Mouse (Mus musculus) spleen, adult 2 months (tissue): ENCODE measurements around the gene Gas2l1. TPM values are rescaled to one million over a fixed set of nuclear protein-coding genes. Genes with fewer than 3 reads are reported as not detected.

ENCODE experiments used
- DNase-seq, 2 experiments: peaks; one replicate each; pipeline versions ENCODE4 v3.0.0 to v3.0.0-alpha.2; 2012 to 2021; ENCODE audit warnings: low spot score in 2 of 2, low read depth in 1 of 2
- H3K27ac ChIP-seq: fragments of 200-500 bp; 2 replicates; pipeline ENCODE4 v1.5.1; 2012; ENCODE audit warnings: low read length, inconsistent platforms; ENCODE audit not compliant: insufficient read depth
- H3K27me3 ChIP-seq: fragments of 200-500 bp; 2 replicates; pipeline ENCODE4 v1.6.1; 2012; ENCODE audit warnings: mild to moderate bottlenecking, moderate library complexity, low read length, inconsistent platforms; ENCODE audit not compliant: control insufficient read depth, insufficient read depth
- H3K36me3 ChIP-seq: fragments of 200-500 bp; 2 replicates; pipeline ENCODE4 v1.6.1; 2012; ENCODE audit warnings: mild to moderate bottlenecking, low read length, inconsistent platforms; ENCODE audit not compliant: control insufficient read depth, insufficient read depth
- H3K4me1 ChIP-seq: fragments of 200-500 bp; 2 replicates; pipeline ENCODE4 v1.6.1; 2011; ENCODE audit warnings: inconsistent platforms; ENCODE audit not compliant: control insufficient read depth, insufficient read depth, insufficient read length
- H3K4me3 ChIP-seq: fragments of 200-500 bp; 2 replicates; pipeline ENCODE4 v1.5.1; 2011; ENCODE audit warnings: mild to moderate bottlenecking, inconsistent platforms; ENCODE audit not compliant: insufficient read depth, insufficient read length; ENCODE audit errors: extremely low read depth
- CTCF ChIP-seq: fragments of 200-500 bp; IDR thresholded peaks from 2 replicates; pipeline ENCODE4 v1.5.1; 2011; ENCODE audit warnings: mild to moderate bottlenecking, inconsistent platforms; ENCODE audit not compliant: insufficient read depth, insufficient read length, insufficient replicate concordance; ENCODE audit errors: extremely low read depth
- POLR2A ChIP-seq: fragments of 200-500 bp; IDR thresholded peaks from 2 replicates; pipeline ENCODE4 v1.6.1; 2011; ENCODE audit warnings: low read depth, low read length, inconsistent platforms
- WGBS: fragments of 180-500 bp; shearing (Covaris S2); methylation state at CpG from one replicate; pipeline ENCODE4 v1.1.7; 2018; 5-methylcytosine and 5-hydroxymethylcytosine counted together
- polyA plus RNA-seq: library from polyadenylated mRNA; depleted of rRNA; stranded (reverse); fragments of >200 nt; gene quantifications from 2 replicates; pipeline ENCODE4 v1.2.3, GENCODE M21; 2012

Gene Gas2l1
- polyA plus RNA-seq, 1 experiment, result 35.5 TPM

GRCm38 (mm10) chr11:5059704-5060156 is 5.4 kb downstream of the Gas2l1 start:
- H3K4me3 ChIP-seq, result no peak overlapping the region
- TF ChIP-seq POLR2A (no peak), CTCF (peak; percentile 65; the same call in 1 of the 2 replicates)
- peaks cover 15% of the 10 kb centered on the region for H3K27me3 ChIP-seq
- DNase-seq, result no peak
- no peaks in the 10 kb centered on the region for H3K36me3 ChIP-seq
- H3K4me1 ChIP-seq, result peaks cover 29% of the 10 kb centered on the region
- H3K27ac ChIP-seq, result no peak overlapping the region
- 20% methylated on average over 27 of the region's 27 CpGs for WGBS

DNA sequence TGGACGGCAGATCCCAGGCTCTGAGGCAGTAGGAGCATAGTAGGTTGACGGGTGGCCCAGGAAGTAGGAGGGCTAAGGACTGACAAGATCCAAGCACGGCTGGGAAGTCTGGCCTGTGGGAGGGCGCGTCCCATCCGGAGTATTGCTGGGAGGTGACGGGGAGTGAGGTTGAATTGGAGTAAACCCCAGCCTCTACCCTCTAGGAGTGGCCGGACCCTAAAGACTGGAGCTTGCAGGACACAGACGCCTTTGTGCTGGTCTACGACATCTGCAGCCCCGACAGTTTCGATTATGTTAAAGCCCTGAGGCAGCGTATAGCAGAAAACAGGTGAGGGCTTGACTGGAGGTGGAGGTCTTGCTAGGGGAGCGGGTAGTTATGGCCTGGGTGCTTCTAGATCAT is 5.9 kb downstream of the Gas2l1 start:
- H3K27ac ChIP-seq, result no peak overlapping the region
- no peak for TF ChIP-seq POLR2A
- TF ChIP-seq CTCF, result no peak
- H3K36me3 ChIP-seq, result no peaks in the 10 kb centered on the region
- H3K27me3 ChIP-seq, result peaks cover 13% of the 10 kb centered on the region
- no peak for DNase-seq
- WGBS, result 49% methylated on average over 14 of the region's 14 CpGs
- H3K4me3 ChIP-seq, result no peak overlapping the region
- H3K4me1 ChIP-seq, result peaks cover 29% of the 10 kb centered on the region

DNA sequence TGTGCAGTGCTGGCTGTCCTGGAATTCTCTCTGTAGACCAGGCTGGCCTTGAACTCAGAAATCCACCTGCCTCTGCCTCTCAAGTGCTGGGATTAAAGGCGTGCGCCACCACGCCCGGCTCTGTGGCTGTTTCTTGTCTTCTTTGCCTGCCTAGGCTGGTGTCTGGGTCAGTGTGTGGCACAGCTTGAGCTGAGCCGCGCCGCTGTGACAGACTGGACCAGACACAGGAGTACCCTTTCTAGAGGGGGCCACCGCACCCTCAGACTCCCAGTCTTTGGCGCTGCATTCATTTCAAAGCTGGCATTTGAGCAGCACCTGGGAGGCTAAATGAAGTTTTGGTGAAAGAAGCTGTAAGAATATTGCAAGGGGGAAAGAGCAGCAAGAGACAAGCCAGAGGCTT is 6.3 kb downstream of the Gas2l1 start:
- H3K4me3 ChIP-seq, result no peak overlapping the region; the same call in 1 of the 2 replicates
- TF ChIP-seq CTCF (no peak), POLR2A (no peak)
- peaks cover 13% of the 10 kb centered on the region for H3K27me3 ChIP-seq
- peaks cover 29% of the 10 kb centered on the region for H3K4me1 ChIP-seq
- WGBS, result 53% methylated on average over 9 of the region's 9 CpGs
- DNase-seq, result no peak
- H3K27ac ChIP-seq, result no peak overlapping the region
- H3K36me3 ChIP-seq, result no peaks in the 10 kb centered on the region

GRCm38 (mm10) chr11:5057856-5058641 is 7.1 kb downstream of the Gas2l1 start, which contains the start of gene Rasl10a:
Rasl10a (plus strand) TSS chr11:5058128.
- 1% methylated on average over 77 of the region's 77 CpGs for WGBS
- Histone ChIP-seq H3K4me1 (peaks cover 29% of the 10 kb centered on the region), H3K27me3 (peaks cover 13% of the 10 kb centered on the region)

DNA sequence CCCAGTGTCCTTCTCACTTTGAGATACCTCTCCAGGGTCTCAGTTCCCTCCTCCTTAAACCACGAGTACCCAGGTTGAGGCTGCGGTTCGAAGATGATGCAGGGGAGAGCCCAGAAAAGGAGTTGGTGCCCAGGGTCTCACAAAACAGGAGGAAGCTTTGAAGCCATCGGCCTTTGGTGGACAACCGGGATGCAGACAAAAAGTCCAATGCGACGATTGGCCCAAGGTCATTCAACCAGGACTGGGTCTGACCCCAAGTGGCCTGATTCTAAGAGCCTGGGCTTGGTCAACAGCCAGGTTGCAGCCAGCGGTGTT is 7.6 kb downstream of the Gas2l1 start:
- Histone ChIP-seq H3K4me3 (peak overlapping the region; percentile 59; the same call in 1 of the 2 replicates), H3K4me1 (peaks cover 29% of the 10 kb centered on the region), H3K36me3 (no peaks in the 10 kb centered on the region), H3K27ac (no peak overlapping the region), H3K27me3 (peaks cover 13% of the 10 kb centered on the region)
- no peak for DNase-seq
- 38% methylated on average over 8 of the region's 8 CpGs for WGBS
- TF ChIP-seq CTCF (no peak), POLR2A (no peak)

More at GRCm38 (mm10) chr11:5057856-5058641, 7.1 kb downstream of the Gas2l1 start, which contains the start of gene Rasl10a:
- DNase-seq, result peak in 1 of 2 experiments; percentile 73
- peak within 1 kb of the TSS; percentile 59 for H3K4me3 ChIP-seq
- H3K27ac ChIP-seq, result no peak within 1 kb of the TSS
- no peaks in the 10 kb centered on the region for H3K36me3 ChIP-seq
- TF ChIP-seq CTCF, result no peak
- TF ChIP-seq POLR2A, result no peak

- Histone ChIP-seq H3K27ac (no peak overlapping the region), H3K36me3 (no peaks in the 10 kb centered on the region), H3K27me3 (peaks cover 12% of the 10 kb centered on the region), H3K4me1 (peaks cover 26% of the 10 kb centered on the region), H3K4me3 (no peak overlapping the region)
- WGBS, result 87% methylated on average over 8 of the region's 8 CpGs
- no peak for TF ChIP-seq CTCF
- TF ChIP-seq POLR2A, result no peak
- no peak for DNase-seq
Measured at GRCm38 (mm10) chr11:5057064-5057463, 8.1 kb downstream of the Gas2l1 start.
